Mouse (Mus musculus) left cerebral cortex, adult 8-10 months (tissue): ENCODE measurements around the gene Tmub1. TPM values are rescaled to one million over a fixed set of nuclear protein-coding genes. Genes with fewer than 3 reads are reported as not detected.

Experiments used
- DNase-seq, 2 experiments: peaks; one replicate each; pipeline ENCODE4 v3.0.0; 2022; ENCODE audit warnings: low spot score in 2 of 2
- total RNA-seq, 4 experiments: library from RNA; stranded (reverse); gene quantifications; 2 replicates each; pipeline ENCODE4 v1.2.4; 2022

The Tmub1 gene
- total RNA-seq, 4 experiments from 2014 or later = 24.2 to 30.3 (median 27.3) TPM

GRCm38 (mm10) chr5:24453985-24454303 is 6.3 kb upstream of the Tmub1 start:
- DNase-seq = no peak

DNA sequence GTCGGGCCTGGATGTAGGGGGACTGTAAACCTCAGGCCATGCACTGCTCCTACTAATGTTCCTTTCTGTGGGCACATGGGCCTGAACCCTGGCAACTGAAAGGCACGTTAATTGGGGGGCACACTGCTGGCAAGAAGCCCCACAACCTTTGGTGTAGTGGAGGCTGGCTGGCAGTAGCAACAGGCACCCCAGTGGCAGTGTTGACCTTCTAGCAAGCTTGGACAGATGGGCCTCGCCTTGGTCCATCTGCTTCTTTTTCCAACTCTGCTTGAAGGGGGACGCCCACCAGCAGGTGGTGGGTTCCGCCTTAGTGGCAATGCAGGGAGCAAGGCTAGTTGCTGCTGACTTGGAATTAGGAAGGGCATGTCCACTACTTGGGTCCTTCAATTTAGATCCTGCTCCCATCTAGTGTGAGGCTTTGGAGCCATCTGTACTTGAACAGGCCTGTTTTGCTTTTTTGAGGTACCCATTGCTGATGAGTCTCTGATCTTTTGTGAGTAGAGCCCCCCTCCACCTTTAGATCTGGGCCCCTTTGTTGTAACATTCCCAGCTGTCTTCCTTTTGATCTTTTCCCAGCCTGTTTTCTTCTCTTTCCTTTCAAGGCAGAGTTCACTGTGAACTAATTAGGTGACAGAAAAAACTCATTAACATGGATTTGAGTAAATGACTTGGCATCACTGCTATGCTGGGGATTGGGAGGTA is 5.8 kb upstream of the Tmub1 start:
- DNase-seq = no peak

DNA sequence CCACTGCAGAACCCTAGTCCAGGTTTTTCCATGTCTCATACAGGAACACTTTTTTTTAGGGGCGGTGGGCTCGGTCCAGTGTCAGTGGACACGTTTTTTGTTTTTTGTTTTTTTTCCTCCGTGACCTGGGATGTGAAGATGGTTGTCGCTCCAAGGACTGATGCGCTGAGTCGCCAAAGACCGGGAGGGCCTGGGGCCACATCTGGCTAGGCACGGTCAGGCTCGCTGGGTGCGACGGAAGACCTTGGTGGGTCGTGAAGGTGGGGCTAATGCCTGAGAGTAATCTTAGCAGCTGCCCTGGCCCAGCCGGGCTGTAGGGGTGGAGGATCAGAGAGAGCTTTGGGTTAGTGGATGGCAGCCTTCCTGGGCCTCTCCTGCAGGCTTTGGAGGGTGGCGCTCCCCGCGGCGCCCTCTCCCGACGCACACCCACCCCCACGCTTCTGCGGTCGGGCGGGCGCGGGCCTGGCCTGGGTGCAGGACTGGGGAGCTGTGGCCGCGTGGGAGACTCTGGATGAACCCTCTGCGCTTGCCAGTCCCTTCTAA is 5.1 kb upstream of the Tmub1 start:
- DNase-seq = no peak

GRCm38 (mm10) chr5:24452030-24452690 is 4.5 kb upstream of the Tmub1 start, which contains the start of gene Agap3:
Gene Agap3 (plus strand): TSS chr5:24452177.
- no peak for DNase-seq

- DNase-seq = peak; percentile 61 to 86
Measured at GRCm38 (mm10) chr5:24451264-24452029, 3.8 kb upstream of the Tmub1 start.

DNA sequence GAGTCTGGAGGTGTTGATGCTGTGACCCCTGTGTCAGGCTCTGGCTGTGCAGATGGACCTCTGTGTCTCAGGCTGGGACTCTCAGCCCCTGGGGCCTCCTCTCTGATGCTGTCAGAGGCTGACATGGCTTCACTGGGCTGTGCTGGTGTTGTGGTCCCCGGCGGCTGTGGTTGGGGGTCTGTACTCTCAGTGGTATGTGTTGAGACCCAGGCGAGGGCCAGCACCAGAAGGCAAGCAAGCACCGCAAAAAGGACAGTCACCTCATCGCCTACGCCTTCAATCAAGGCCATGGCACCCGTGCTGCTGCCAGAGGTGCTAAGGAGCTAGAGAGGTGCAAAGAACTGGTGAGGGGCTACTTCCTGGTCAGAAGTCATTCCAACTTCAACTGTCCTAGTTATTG is 1.0 kb downstream of the Tmub1 start:
- DNase-seq = no peak

DNA sequence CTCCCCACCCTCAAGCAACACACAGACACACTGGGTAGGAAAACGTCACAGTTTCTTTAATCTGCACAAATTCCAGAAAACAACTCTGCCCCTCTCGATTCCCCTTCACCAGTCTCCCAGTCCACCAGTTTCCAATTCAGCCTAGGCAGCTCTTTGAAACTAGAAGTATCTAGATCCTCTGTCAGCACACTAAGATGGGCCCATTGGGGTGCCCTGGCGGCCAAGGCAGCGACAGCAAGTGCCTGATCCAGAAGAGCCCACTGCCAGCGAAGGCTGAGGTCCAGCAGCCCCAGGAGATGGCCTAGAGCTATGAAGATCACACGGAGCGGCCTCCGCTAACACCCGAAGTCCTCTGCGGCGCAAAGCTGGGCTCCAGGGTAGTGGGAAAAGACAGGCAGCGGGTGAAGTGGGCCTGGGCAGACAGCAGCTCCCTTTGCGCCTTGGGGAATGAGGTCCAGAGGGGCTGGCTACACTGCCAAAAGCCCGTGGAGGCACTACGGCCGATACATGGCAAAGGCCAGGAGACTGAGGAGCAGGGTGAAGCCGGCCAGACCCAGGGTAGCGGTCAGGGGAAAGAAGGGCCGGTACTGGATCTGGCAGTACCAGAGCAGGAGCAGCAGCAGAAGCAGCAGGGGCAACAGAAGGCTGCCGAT is 2.1 kb downstream of the Tmub1 start:
- no peak for DNase-seq

- peak; percentile 78 to 92 for DNase-seq
Measured at GRCm38 (mm10) chr5:24444746-24445427, 2.8 kb downstream of the Tmub1 start, which contains the start of gene Fastk. Gene Fastk (minus strand): TSS chr5:24445287.

DNA sequence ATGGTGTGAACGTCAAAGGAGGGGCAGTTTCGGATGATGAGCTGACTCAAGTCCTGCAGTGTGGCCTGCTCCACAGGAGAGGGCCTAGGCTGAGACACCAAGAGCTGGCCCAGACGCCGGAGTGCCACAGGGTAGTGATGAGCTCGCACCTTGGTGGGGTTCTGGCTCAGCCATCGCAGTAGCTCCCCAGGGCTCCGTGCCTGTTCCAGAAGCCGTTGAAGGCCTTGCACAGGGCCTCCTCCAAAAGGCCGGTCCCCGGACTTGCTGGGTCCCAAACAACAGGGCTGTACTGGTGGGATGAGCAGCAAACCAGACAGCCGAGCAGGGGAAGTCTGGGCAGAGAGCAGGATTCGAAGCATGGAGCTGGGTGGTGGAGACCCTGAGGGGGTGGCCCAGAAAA is 3.7 kb downstream of the Tmub1 start:
- DNase-seq = no peak

GRCm38 (mm10) chr5:24443204-24443603 is 4.5 kb downstream of the Tmub1 start:
- DNase-seq = no peak

DNA sequence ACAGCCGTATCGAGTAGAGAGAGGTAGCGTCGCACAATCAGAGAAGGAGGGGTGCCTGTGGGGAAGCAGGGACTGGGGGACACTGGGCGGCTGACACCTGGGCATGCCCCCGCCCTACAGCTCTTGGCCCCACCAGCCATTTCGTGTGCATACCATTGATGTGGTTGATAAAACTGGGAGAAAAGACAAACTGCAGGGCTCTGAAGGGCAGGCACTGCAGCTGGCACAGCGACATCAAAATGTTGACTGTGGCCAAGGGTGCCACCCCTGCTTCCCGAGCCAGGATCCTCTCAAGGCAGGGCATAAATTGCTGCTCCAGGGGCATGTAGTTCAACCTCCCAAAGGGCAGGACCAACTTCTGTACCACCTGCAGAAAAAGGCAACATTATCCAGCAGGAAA is 5.6 kb downstream of the Tmub1 start:
- no peak for DNase-seq

DNA sequence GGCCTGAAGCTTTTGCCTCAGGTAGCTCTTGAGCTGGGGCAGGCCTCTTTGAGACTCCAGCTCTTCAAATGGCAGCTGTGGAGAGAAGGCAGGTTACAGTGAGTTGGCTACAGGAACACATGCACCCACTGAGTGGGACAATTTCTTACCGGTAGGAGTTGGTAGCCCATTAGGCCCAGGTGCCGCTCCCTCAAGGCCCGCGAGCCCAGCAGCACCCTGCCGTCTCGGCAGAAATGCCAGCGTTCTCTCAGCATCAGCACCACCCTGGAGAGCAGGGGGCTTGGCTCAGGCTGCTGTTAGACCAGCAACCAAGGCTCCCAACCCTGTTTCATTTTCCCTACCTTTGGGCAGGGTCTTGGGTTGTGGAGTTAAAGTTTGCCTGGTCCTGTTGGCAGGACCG is 6.5 kb downstream of the Tmub1 start:
- DNase-seq = no peak

GRCm38 (mm10) chr5:24433993-24434392 is 13.7 kb downstream of the Tmub1 start:
- no peak for DNase-seq

GRCm38 (mm10) chr5:24428596-24428995 is 19.1 kb downstream of the Tmub1 start:
- no peak for DNase-seq

DNA sequence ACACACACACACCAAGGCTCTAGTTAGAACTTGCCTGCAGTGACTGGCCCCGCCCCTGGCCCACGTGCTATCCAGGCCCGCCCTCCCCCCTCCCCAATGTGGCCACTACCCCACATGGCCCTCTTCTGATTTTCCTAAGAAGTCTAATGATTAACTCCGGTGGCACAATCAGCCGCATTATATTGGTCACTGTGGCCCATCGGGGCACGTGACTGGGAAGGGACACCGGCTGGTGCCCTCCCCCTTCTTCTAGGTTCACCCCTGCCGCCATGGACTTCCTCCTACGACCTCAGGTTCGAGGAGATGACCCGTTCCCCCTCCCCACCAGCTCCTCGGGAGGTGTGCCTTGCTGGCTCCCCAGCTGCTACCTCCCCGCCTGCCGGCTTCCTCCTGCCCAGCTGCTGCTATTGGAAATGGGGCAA is 19.7 kb downstream of the Tmub1 start:
- DNase-seq = peak in 1 of 2 experiments; percentile 18

- peak in 1 of 2 experiments; percentile 9 for DNase-seq
Measured at GRCm38 (mm10) chr5:24427285-24427633, 20.4 kb downstream of the Tmub1 start.

GRCm38 (mm10) chr5:24426556-24427284 is 20.9 kb downstream of the Tmub1 start:
- peak in 1 of 2 experiments; percentile 20 for DNase-seq

GRCm38 (mm10) chr5:24426037-24426432 is 21.6 kb downstream of the Tmub1 start:
- DNase-seq = peak in 1 of 2 experiments; percentile 47

DNA sequence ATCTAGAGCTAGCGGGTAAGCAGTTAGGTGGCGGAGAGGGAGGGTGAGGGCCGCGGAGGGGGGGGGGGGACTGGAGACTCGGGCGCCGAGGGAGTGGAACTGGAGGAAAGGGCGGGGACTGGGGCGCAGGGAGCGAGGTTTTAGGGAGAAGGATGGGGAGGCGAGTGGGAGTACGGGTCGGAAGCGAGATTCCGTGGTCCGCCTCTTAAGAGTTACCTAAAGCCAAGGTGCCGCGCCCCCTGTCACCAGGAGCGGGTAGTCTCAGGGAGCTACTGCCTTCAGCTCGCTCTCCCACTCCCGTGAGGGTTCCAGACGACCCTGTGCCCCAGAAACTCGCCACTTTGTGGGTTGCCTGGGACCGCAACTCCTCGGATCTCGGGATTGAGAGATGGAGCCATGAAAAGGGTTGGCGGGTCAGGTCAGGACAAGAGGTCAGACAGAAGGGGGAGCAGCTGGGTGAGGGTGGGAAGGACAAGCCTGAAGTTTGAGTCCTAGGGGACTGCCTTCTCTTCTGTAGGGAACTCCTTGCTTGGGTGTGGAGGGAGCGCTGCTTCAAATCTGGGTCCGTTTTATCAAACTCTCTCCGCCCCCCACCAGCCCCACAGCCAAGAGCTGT is 22.1 kb downstream of the Tmub1 start:
- peak in 1 of 2 experiments; percentile 38 for DNase-seq
